Mouse (Mus musculus) kidney, adult 9 months (tissue): ENCODE data around the gene Eva1a.
A peak's percentile ranks its signal among the peaks of the same experiment; 100 is the strongest.

Experiments used
- DNase-seq: peaks from one replicate; pipeline ENCODE4 v3.0.0; 2022

Gene Eva1a

GRCm38 (mm10) chr6:82040834-82041487 lies at the start of gene Eva1a:
Gene Eva1a, plus strand, starts transcription at chr6:82041043.
- DNase-seq: peak; percentile 54

- DNase-seq: peak; percentile 87
Observed at GRCm38 (mm10) chr6:82012392-82012791, 28.5 kb upstream of the Eva1a start.

- DNase-seq: peak; percentile 77
Observed at GRCm38 (mm10) chr6:82021074-82021473, 19.8 kb upstream of the Eva1a start.

GRCm38 (mm10) chr6:82021494-82021893 lies 19.3 kb upstream of the Eva1a start:
- DNase-seq: peak; percentile 56

- peak; percentile 97 for DNase-seq
Observed at GRCm38 (mm10) chr6:82029611-82030510, 11.0 kb upstream of the Eva1a start.

GRCm38 (mm10) chr6:82030511-82030884 lies 10.3 kb upstream of the Eva1a start:
- peak; percentile 44 for DNase-seq

- DNase-seq: no peak
Observed at GRCm38 (mm10) chr6:82037211-82037610, 3.6 kb upstream of the Eva1a start.

GRCm38 (mm10) chr6:82039193-82039592 lies 1.6 kb upstream of the Eva1a start:
- DNase-seq: no peak

GRCm38 (mm10) chr6:82039968-82040367 lies 875 bp upstream of the Eva1a start:
- DNase-seq: no peak

GRCm38 (mm10) chr6:82041488-82042295 lies 849 bp downstream of the Eva1a start:
- peak; percentile 80 for DNase-seq

- DNase-seq: peak; percentile 74
Observed at GRCm38 (mm10) chr6:82042296-82043125, 1.7 kb downstream of the Eva1a start.

GRCm38 (mm10) chr6:82043634-82044033 lies 2.8 kb downstream of the Eva1a start:
- peak; percentile 83 for DNase-seq

- DNase-seq: no peak
Observed at GRCm38 (mm10) chr6:82044509-82044908, 3.7 kb downstream of the Eva1a start.

- DNase-seq: peak; percentile 89
Observed at GRCm38 (mm10) chr6:82047977-82048376, 7.1 kb downstream of the Eva1a start.

GRCm38 (mm10) chr6:82050201-82050600 lies 9.4 kb downstream of the Eva1a start:
- peak; percentile 81 for DNase-seq

- no peak for DNase-seq
Observed at GRCm38 (mm10) chr6:82051569-82051968, 10.7 kb downstream of the Eva1a start.

- no peak for DNase-seq
Observed at GRCm38 (mm10) chr6:82052047-82052725, 11.3 kb downstream of the Eva1a start.

GRCm38 (mm10) chr6:82052726-82053118 lies 11.9 kb downstream of the Eva1a start:
- peak; percentile 57 for DNase-seq

- DNase-seq: no peak
Observed at GRCm38 (mm10) chr6:82054854-82055253, 14.0 kb downstream of the Eva1a start.

- DNase-seq: no peak
Observed at GRCm38 (mm10) chr6:82059896-82060295, 19.1 kb downstream of the Eva1a start.

GRCm38 (mm10) chr6:82065230-82065629 lies 24.4 kb downstream of the Eva1a start:
- peak; percentile 87 for DNase-seq
